Comparison of ENCODE assay signal across 23 mouse cellular contexts in the genomic region with DNA sequence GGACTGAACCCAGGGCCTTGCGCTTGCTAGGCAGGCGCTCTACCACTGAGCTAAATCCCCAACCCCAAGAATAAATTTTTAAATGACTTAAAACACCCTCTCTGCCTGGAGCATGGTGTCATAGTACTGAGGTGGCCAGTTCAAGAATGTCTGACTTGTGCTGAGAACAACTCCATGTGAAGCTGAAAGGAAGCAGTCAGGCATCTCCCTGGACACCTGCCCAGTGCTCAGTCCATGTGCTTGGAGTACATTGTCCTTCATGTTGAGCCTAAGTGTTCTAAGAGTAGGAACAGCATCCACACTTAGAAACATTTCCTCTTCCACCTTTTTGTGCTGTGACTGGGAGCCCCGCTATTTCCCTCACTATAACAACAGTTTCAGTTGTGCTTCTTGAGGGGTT. TPM values are rescaled to one million over a fixed set of nuclear protein-coding genes. Genes with fewer than 3 reads are reported as not detected.
DNase-seq lines count a peak whose midpoint lies in the region; ATAC-seq and TF ChIP-seq lines count a peak whose summit lies in the region.
"Had no signal": no experiment of that assay in that cellular context is flagged by ENCODE, and none has a peak within 500 bp of the region (broad histone marks: within the 10 kb centered on the region; RNA-seq: fewer than 3 reads in every experiment).

No protein-coding gene starts in this region.

- H3K9ac ChIP-seq in kidney, embryonic 14.5 days (ENCODE audit: low read depth, low read length): no peak overlapping the region
- no peak overlapping the region for H3K9ac ChIP-seq in stomach, postnatal 0 days (ENCODE audit: low read length)
- H3K9ac ChIP-seq: embryonic facial prominence, embryonic 13.5 days; heart, embryonic 15.5 days; hindbrain, embryonic 14.5 days; limb, embryonic 13.5 days; liver, embryonic 13.5 days; lung, embryonic 15.5 days; midbrain, embryonic 12.5 days had no signal

- no peaks in the 10 kb centered on the region for H3K27me3 ChIP-seq in kidney, adult 2 months (replicated peaks; ENCODE audit: control insufficient read depth, insufficient read depth, low read length)
- no peaks in the 10 kb centered on the region for H3K27me3 ChIP-seq in kidney, embryonic 14.5 days (ENCODE audit: control insufficient read depth, insufficient read depth, low read length)
- no peaks in the 10 kb centered on the region for H3K27me3 ChIP-seq in stomach, postnatal 0 days (ENCODE audit: control insufficient read depth, insufficient read depth, low read length)
- H3K27me3 ChIP-seq in forebrain, embryonic 10.5 days (ENCODE audit: poor library complexity, severe bottlenecking): no peaks in the 10 kb centered on the region
- H3K27me3 ChIP-seq: embryonic facial prominence, embryonic 13.5 days; heart, embryonic 15.5 days; limb, embryonic 13.5 days; liver, embryonic 13.5 days; lung, embryonic 15.5 days; midbrain, embryonic 12.5 days; Patski had no signal

- ATAC-seq in kidney, embryonic 14.5 days (ENCODE audit: low FRiP score, low TSS enrichment): no peak
- ATAC-seq in stomach, postnatal 0 days (ENCODE audit: low FRiP score, low TSS enrichment): no peak
- ATAC-seq: forebrain, embryonic 16.5 days; intestine, embryonic 16.5 days; Patski had no signal

- no peak for TF ChIP-seq EP300 in stomach, postnatal 0 days (optimal IDR thresholded peaks at IDR 0.05)

- no peak for TF ChIP-seq POLR2A in kidney, adult 2 months (IDR thresholded peaks at IDR 0.05; ENCODE audit: low read depth, low read length)

- H3K4me1 ChIP-seq in kidney, adult 2 months (ENCODE audit: control insufficient read depth, insufficient read depth, low read length): peaks cover 29% of the 10 kb centered on the region; the same call in 1 of the 2 replicates
- no peaks in the 10 kb centered on the region for H3K4me1 ChIP-seq in kidney, embryonic 14.5 days (ENCODE audit: control insufficient read depth, insufficient read depth, low read length)
- H3K4me1 ChIP-seq in stomach, postnatal 0 days (replicated peaks; ENCODE audit: control insufficient read depth, insufficient read depth): no peaks in the 10 kb centered on the region
- no peaks in the 10 kb centered on the region for H3K4me1 ChIP-seq in forebrain, embryonic 10.5 days
- H3K4me1 ChIP-seq: embryonic facial prominence, embryonic 13.5 days; heart, embryonic 15.5 days; limb, embryonic 13.5 days; liver, embryonic 13.5 days; lung, embryonic 15.5 days; midbrain, embryonic 12.5 days had no signal

- no peaks in the 10 kb centered on the region for H3K9me3 ChIP-seq in kidney, embryonic 14.5 days (ENCODE audit: control insufficient read depth, low read length)
- no peaks in the 10 kb centered on the region for H3K9me3 ChIP-seq in stomach, postnatal 0 days (ENCODE audit: control insufficient read depth, low read length)
- no peaks in the 10 kb centered on the region for H3K9me3 ChIP-seq in forebrain, embryonic 10.5 days
- H3K9me3 ChIP-seq: embryonic facial prominence, embryonic 13.5 days; heart, embryonic 15.5 days; limb, embryonic 13.5 days; liver, embryonic 13.5 days; lung, embryonic 15.5 days; midbrain, embryonic 12.5 days had no signal

- intact Hi-C loops in heart, postnatal 10 days (cut with DNase I): no loop called here
- intact Hi-C loops in heart, postnatal 25 days (cut with DNase I): no loop called here

- peak overlapping the region; percentile 81 for H3K27ac ChIP-seq in kidney, adult 2 months (ENCODE audit: insufficient read depth, low read depth, low read length)
- no peak overlapping the region for H3K27ac ChIP-seq in kidney, embryonic 14.5 days (ENCODE audit: low read depth, low read length)
- no peak overlapping the region for H3K27ac ChIP-seq in stomach, postnatal 0 days (replicated peaks)
- no peak overlapping the region for H3K27ac ChIP-seq in forebrain, embryonic 10.5 days
- H3K27ac ChIP-seq: embryonic facial prominence, embryonic 13.5 days; heart, embryonic 15.5 days; hindbrain, embryonic 14.5 days; layer of hippocampus, adult 2 months; limb, embryonic 13.5 days; liver, embryonic 13.5 days; lung, embryonic 15.5 days; midbrain, embryonic 12.5 days had no signal

- no peak overlapping the region for H3K4me3 ChIP-seq in kidney, adult 2 months (ENCODE audit: insufficient read depth, low read depth, low read length)
- H3K4me3 ChIP-seq in kidney, embryonic 14.5 days (ENCODE audit: low read length): no peak overlapping the region
- H3K4me3 ChIP-seq in stomach, postnatal 0 days (ENCODE audit: low read depth, low read length): no peak overlapping the region
- no peak overlapping the region for H3K4me3 ChIP-seq in forebrain, embryonic 10.5 days
- H3K4me3 ChIP-seq: embryonic facial prominence, embryonic 13.5 days; heart, embryonic 15.5 days; layer of hippocampus, adult 2 months; limb, embryonic 13.5 days; liver, embryonic 13.5 days; lung, embryonic 15.5 days; midbrain, embryonic 12.5 days had no signal

- H3K36me3 ChIP-seq in kidney, adult 2 months (ENCODE audit: control insufficient read depth, insufficient read depth, low read length): peaks cover 5% of the 10 kb centered on the region; the same call in 1 of the 2 replicates
- peaks cover 52% of the 10 kb centered on the region for H3K36me3 ChIP-seq in kidney, embryonic 14.5 days (ENCODE audit: control insufficient read depth, insufficient read depth, low read length)
- peaks cover 6% of the 10 kb centered on the region; the same call in 1 of the 2 replicates for H3K36me3 ChIP-seq in stomach, postnatal 0 days (ENCODE audit: control insufficient read depth, insufficient read depth, low read length)
- H3K36me3 ChIP-seq in forebrain, embryonic 10.5 days (replicated peaks): peaks cover 96% of the 10 kb centered on the region

- peak; percentile 64 for DNase-seq in cerebellum, adult 9-10 months
- DNase-seq in cerebellum, adult 8-10 months: no peak
- peak; percentile 44 to 53 for DNase-seq in heart, postnatal 10 days
- DNase-seq in heart, postnatal 25 days (ENCODE audit: low spot score): no peak
- DNase-seq in kidney, adult 2 months: peak; percentile 90
- DNase-seq in stomach, postnatal 0 days (ENCODE audit: low spot score): no peak
- no peak for DNase-seq in forebrain, embryonic 10.5 days (ENCODE audit: extremely low spot score, low spot score)
- DNase-seq: adrenal gland, adult 8-10 months; layer of hippocampus, postnatal 36 days; liver, embryonic 13.5 days; right cerebral cortex, postnatal 4 days; thymus, postnatal 14 days had no signal

- WGBS in kidney, adult 2 months: 86% methylated on average over 3 of the region's 3 CpGs
- WGBS in kidney, embryonic 14.5 days: 100% methylated on average over 3 of the region's 3 CpGs
- WGBS in stomach, postnatal 0 days: 94% methylated on average over 3 of the region's 3 CpGs
- 95% methylated on average over 3 of the region's 3 CpGs for WGBS in forebrain, embryonic 10.5 days

- H3K4me2 ChIP-seq in kidney, embryonic 14.5 days (replicated peaks; ENCODE audit: low read depth, low read length): no peak overlapping the region
- H3K4me2 ChIP-seq in stomach, postnatal 0 days (replicated peaks; ENCODE audit: low read depth): no peak overlapping the region
- H3K4me2 ChIP-seq: embryonic facial prominence, embryonic 13.5 days; heart, embryonic 15.5 days; hindbrain, embryonic 14.5 days; limb, embryonic 13.5 days; liver, embryonic 13.5 days; lung, embryonic 15.5 days; midbrain, embryonic 12.5 days had no signal

- TF ChIP-seq CTCF in kidney, adult 2 months (conservative IDR thresholded peaks at IDR 0.05; ENCODE audit: insufficient read depth, insufficient read length, low read depth, low read length): no peak
- no peak for TF ChIP-seq CTCF in stomach, postnatal 0 days (IDR thresholded peaks at IDR 0.05; ENCODE audit: low read depth)

RNA-seq across cellular contexts. Expression of a gene that starts 17.9 kb away (rescaled TPM):
- 10 to 100 TPM; 23.6 to 29.3 TPM for total RNA-seq in heart, postnatal 10 days (2021)
- total RNA-seq in heart, postnatal 25 days (2021): 10 to 100 TPM; 21.8 to 23.9 TPM
- 226 and 357 TPM in 2 replicates for polyA plus RNA-seq in kidney, adult 2 months (2012; rRNA removed)
- 15.3 and 28.6 TPM in 2 replicates for polyA plus RNA-seq in kidney, embryonic 14.5 days (2014; fragmentation: Nextera tagmentation; extraction: Ambion mirVana)
- 10.4 and 11.8 TPM in 2 replicates for polyA plus RNA-seq in stomach, postnatal 0 days (2015; fragmentation: Nextera tagmentation; extraction: Ambion mirVana)
- 24.0 and 24.4 TPM in 2 replicates for polyA plus RNA-seq in forebrain, embryonic 10.5 days (2016; fragmentation: Nextera tagmentation; extraction: Ambion mirVana)

RNA-seq across cellular contexts. Expression of a gene that starts 53.0 kb away (rescaled TPM):
- 10 to 100 TPM; 41.9 to 47.1 TPM for total RNA-seq in heart, postnatal 10 days (2021)
- total RNA-seq in heart, postnatal 25 days (2021): 10 to 100 TPM; 57.2 to 61.3 TPM
- 97.9 and 98.2 TPM in 2 replicates for polyA plus RNA-seq in kidney, adult 2 months (2012; rRNA removed)
- polyA plus RNA-seq in kidney, embryonic 14.5 days (2014; fragmentation: Nextera tagmentation; extraction: Ambion mirVana): 79.1 and 98.3 TPM in 2 replicates
- 44.6 and 47.6 TPM in 2 replicates for polyA plus RNA-seq in stomach, postnatal 0 days (2015; fragmentation: Nextera tagmentation; extraction: Ambion mirVana)
- polyA plus RNA-seq in forebrain, embryonic 10.5 days (2016; fragmentation: Nextera tagmentation; extraction: Ambion mirVana): 136 and 137 TPM in 2 replicates

RNA-seq across cellular contexts. Expression of a gene that starts 53.3 kb away (rescaled TPM):
- 10 to 100 TPM; 24.0 to 24.9 TPM for total RNA-seq in heart, postnatal 10 days (2021)
- 10 to 100 TPM; 15.1 to 17.8 TPM for total RNA-seq in heart, postnatal 25 days (2021)
- 26.5 and 31.5 TPM in 2 replicates for polyA plus RNA-seq in kidney, adult 2 months (2012; rRNA removed)
- polyA plus RNA-seq in kidney, embryonic 14.5 days (2014; fragmentation: Nextera tagmentation; extraction: Ambion mirVana): 10.8 and 17.4 TPM in 2 replicates
- 9.4 and 11.3 TPM in 2 replicates for polyA plus RNA-seq in stomach, postnatal 0 days (2015; fragmentation: Nextera tagmentation; extraction: Ambion mirVana)
- 21.0 and 21.5 TPM in 2 replicates for polyA plus RNA-seq in forebrain, embryonic 10.5 days (2016; fragmentation: Nextera tagmentation; extraction: Ambion mirVana)

Comparison
In these comparisons a context has a peak if more than half of its experiments do, and no peak if none do; other contexts are left out.
1. DNase-seq: peak in cerebellum, adult 9-10 months (single experiment), heart, postnatal 10 days (2 of 2) and kidney, adult 2 months (single experiment); none in cerebellum, adult 8-10 months (single experiment), heart, postnatal 25 days (single experiment), stomach, postnatal 0 days (single experiment) and forebrain, embryonic 10.5 days (single experiment).